Mouse (Mus musculus) forebrain, embryonic 11.5 days (tissue): Measurements from ENCODE around the gene Srrm2. TPM values are rescaled to one million over a fixed set of nuclear protein-coding genes. Genes with fewer than 3 reads are reported as not detected.

Experiments
- ATAC-seq: fragments of 200-750 bp; cut with Nextera tagmentation; replicated peaks from 2 replicates; pipeline ENCODE4 v1.8.0; 2017; ENCODE audit warnings: moderate TSS enrichment; ENCODE audit not compliant: low FRiP score
- DNase-seq: peaks from one replicate; pipeline ENCODE4 v3.0.0-alpha.2; 2017; ENCODE audit warnings: low spot score
- H3K27ac ChIP-seq: fragments of 300-500 bp; sonication (generic); 2 replicates; pipeline ENCODE4 v1.5.1; 2014; ENCODE audit warnings: low read depth, low read length
- H3K27me3 ChIP-seq: fragments of 300-500 bp; sonication (generic); 2 replicates; pipeline ENCODE4 v1.6.1; 2014; ENCODE audit warnings: mild to moderate bottlenecking, low read length, mixed read lengths; ENCODE audit not compliant: control insufficient read depth, insufficient read depth
- H3K36me3 ChIP-seq: fragments of 300-500 bp; sonication (generic); 2 replicates; pipeline ENCODE4 v1.6.1; 2014; ENCODE audit warnings: mild to moderate bottlenecking, low read length, moderate library complexity, mixed read lengths; ENCODE audit not compliant: control insufficient read depth, insufficient read depth
- H3K4me1 ChIP-seq: fragments of 300-500 bp; sonication (generic); replicated peaks from 2 replicates; pipeline ENCODE4 v1.6.1; 2014; ENCODE audit warnings: low read length, mixed read lengths; ENCODE audit not compliant: control insufficient read depth, insufficient read depth
- H3K4me2 ChIP-seq: fragments of 300-500 bp; sonication (generic); 2 replicates; pipeline ENCODE4 v1.6.1; 2014; ENCODE audit warnings: low read depth, mild to moderate bottlenecking, low read length, moderate library complexity, mixed read lengths; ENCODE audit not compliant: severe bottlenecking
- H3K4me3 ChIP-seq: fragments of 300-500 bp; sonication (generic); 2 replicates; pipeline ENCODE4 v1.5.1; 2014; ENCODE audit warnings: low read depth, low read length
- H3K9ac ChIP-seq: fragments of 300-500 bp; sonication (generic); 2 replicates; pipeline ENCODE4 v1.6.1; 2014; ENCODE audit warnings: low read length
- H3K9me3 ChIP-seq: fragments of 300-500 bp; sonication (generic); 2 replicates; pipeline ENCODE4 v1.6.1; 2016; ENCODE audit warnings: low read length, mixed read lengths; ENCODE audit not compliant: control insufficient read depth
- whole genome bisulfite sequencing: fragments of 180-500 bp; shearing (Covaris S2); extraction: QIAGEN DNeasy Blood & Tissue Kit; methylation state at CpG from one replicate; pipeline ENCODE4 v1.1.7; 2014; 5-methylcytosine and 5-hydroxymethylcytosine counted together
- polyA plus RNA-seq: library from polyadenylated mRNA; unstranded; fragments of >200 nt; fragmentation: Nextera tagmentation; extraction: Ambion mirVana; gene quantifications from 2 replicates; pipeline ENCODE4 v1.2.1, GENCODE M21; 2014

Gene Srrm2
- polyA plus RNA-seq, 1 experiment from 2014 or later = 541 TPM

DNA sequence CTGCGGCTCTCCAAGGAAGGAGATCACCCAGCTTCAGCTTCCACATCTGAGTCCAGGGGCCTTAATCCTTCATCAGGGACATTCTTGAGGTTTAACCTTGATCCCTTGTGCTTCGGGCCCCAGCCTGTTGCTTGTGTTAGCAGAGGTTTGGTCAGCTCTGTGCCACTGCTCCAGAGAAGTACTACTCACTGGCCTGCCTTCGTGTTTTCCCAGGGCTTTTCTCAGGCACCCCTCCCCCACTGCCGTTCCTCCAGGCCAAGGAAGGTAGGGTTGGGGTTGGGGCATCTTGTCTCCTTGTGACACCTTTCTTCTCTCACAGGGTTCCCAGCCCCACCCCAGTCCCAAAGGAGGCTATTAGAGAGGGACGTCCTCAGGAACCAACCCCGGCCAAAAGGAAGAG, 31.8 kb downstream of the Srrm2 start:
- ATAC-seq = no peak
- WGBS = 86% methylated on average over 6 of the region's 6 CpGs
- H3K27ac ChIP-seq = no peak overlapping the region

DNA sequence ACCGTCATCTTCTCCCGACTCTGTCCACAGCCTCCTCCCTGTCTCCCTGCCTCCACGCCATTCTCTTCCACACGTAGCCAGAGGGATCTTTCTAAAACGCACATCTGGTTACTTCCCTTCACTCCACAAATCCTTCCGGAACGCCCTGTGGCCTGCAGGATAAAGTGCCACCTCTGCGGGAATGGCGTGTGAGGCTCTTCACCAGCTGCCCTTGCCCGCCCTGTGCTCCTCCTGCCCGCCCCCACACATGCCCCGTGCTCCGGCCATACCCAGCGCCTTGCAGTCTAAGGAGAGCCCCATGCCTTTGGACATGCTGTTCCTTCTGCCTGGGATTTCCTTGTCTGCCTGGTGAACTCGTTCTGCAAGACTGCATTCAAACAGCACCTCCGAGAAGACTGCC, 32.7 kb downstream of the Srrm2 start:
- no peak overlapping the region for H3K27ac ChIP-seq
- no peak for ATAC-seq
- H3K4me2 ChIP-seq = no peak overlapping the region
- no peak overlapping the region for H3K4me3 ChIP-seq
- H3K9ac ChIP-seq = no peak overlapping the region
- peaks cover 8% of the 10 kb centered on the region; the same call in 1 of the 2 replicates for H3K4me1 ChIP-seq
- H3K36me3 ChIP-seq = peaks cover 70% of the 10 kb centered on the region
- H3K9me3 ChIP-seq = peaks cover 14% of the 10 kb centered on the region; the same call in 1 of the 2 replicates
- no peak for DNase-seq
- no peaks in the 10 kb centered on the region for H3K27me3 ChIP-seq
- WGBS = 90% methylated on average over 16 of the region's 16 CpGs

More for the DNA sequence above, 31.8 kb downstream of the Srrm2 start:
- Histone ChIP-seq H3K9ac (no peak overlapping the region), H3K4me2 (no peak overlapping the region), H3K9me3 (peaks cover 17% of the 10 kb centered on the region; the same call in 1 of the 2 replicates), H3K36me3 (peaks cover 80% of the 10 kb centered on the region), H3K4me1 (0 out of 2 replicates have a peak, but pooled peaks cover under 1% of the 10 kb centered on the region), H3K27me3 (no peaks in the 10 kb centered on the region), H3K4me3 (no peak overlapping the region)
- DNase-seq = no peak

DNA sequence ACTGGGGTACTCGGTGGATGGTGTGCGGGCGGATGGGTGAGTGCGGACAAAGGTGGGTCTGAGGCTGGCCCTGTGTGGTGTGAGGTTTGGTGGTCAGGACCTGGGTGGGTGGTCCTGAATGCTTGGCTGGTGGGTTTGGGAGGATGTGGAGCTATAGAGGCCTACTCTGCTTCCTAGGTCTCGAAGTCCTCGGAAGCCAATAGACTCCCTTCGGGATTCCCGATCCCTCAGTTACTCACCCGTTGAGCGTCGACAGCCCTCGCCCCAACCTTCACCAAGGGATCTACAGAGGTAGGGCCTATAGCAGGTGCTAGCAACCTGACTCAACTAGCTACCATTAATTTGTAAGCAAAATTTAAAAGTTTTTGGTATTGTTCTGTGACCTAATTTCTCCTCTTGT, 33.3 kb downstream of the Srrm2 start:
- DNase-seq (no peak), ATAC-seq (peak; percentile 31; the same call in 1 of the 2 replicates)
- no peaks in the 10 kb centered on the region for H3K27me3 ChIP-seq
- peaks cover 64% of the 10 kb centered on the region for H3K36me3 ChIP-seq
- H3K9ac ChIP-seq = no peak overlapping the region
- peaks cover 8% of the 10 kb centered on the region; the same call in 1 of the 2 replicates for H3K4me1 ChIP-seq
- H3K9me3 ChIP-seq = peaks cover 8% of the 10 kb centered on the region; the same call in 1 of the 2 replicates
- no peak overlapping the region for H3K4me3 ChIP-seq
- 95% methylated on average over 12 of the region's 12 CpGs for WGBS
- no peak overlapping the region for H3K4me2 ChIP-seq
- no peak overlapping the region for H3K27ac ChIP-seq

DNA sequence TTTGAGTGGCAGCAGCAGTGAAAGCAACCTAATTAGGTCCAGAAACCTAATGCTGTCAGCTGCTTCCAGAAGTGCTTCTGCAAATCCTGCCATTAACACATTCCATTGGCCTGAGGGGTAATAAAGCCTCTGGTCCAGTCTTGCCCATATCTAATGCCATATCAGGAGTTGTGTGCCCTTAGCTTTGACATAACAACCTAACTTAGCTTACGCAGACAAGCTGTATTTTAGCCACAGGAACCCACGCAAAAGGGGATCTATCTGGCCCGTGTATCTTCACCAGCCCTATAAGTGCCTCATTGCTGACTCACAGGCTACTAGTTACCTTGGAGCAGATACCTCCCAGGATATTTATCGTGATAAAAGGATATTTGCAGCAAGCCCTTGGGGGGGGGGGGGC, 35.3 kb downstream of the Srrm2 start:
- Histone ChIP-seq H3K9ac (no peak overlapping the region), H3K27me3 (no peaks in the 10 kb centered on the region), H3K4me3 (no peak overlapping the region), H3K36me3 (peaks cover 45% of the 10 kb centered on the region), H3K9me3 (no peaks in the 10 kb centered on the region), H3K27ac (no peak overlapping the region), H3K4me2 (no peak overlapping the region), H3K4me1 (peaks cover 8% of the 10 kb centered on the region; the same call in 1 of the 2 replicates)
- DNase-seq (no peak), ATAC-seq (no peak)
- 89% methylated on average over 4 of the region's 4 CpGs for WGBS

DNA sequence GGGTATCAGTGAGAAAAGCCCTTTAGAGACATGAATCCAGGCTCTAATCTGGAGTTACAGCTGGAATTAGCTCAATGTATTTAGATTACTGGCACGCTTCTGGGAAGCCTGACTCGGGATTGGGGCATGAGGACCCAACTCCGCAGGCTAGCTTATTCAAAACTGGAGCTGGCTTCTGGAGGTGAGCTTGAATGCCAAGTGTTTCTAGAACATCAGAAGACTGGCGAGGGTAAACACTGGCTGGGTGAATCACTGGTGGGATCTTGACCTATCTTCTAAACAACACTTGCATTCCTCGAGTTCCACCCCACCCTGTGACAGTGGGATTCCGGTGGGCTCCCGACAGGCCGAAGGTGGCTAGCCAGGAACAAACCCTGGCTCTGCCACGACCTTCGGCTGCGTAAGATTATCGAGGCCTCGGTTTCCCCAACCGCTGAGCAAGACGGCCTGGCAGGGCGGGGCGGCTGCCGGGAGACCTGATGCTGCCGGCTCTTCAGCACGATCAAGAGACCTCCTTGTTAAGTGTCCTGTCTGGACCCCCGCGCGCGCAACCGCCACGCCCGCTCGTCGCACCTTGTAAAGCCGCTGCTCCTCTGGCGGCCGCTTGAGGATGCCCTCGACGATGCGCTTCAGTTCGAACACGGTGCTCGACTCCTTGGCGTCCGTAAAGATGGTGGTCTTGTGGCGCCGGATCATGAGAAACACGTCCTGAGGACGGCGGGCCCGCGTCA, 38.1 kb downstream of the Srrm2 start:
- under 1% methylated on average over 47 of the region's 47 CpGs for WGBS
- peaks cover 25% of the 10 kb centered on the region; the same call in 1 of the 2 replicates for H3K36me3 ChIP-seq
- no peaks in the 10 kb centered on the region for H3K9me3 ChIP-seq
- peaks cover 8% of the 10 kb centered on the region; the same call in 1 of the 2 replicates for H3K4me1 ChIP-seq
- DNase-seq = peak; percentile 84
- H3K27ac ChIP-seq = peak overlapping the region; percentile 8
- no peaks in the 10 kb centered on the region; the same call in 1 of the 2 replicates for H3K27me3 ChIP-seq
- peak overlapping the region; percentile 45 for H3K4me3 ChIP-seq
- H3K9ac ChIP-seq = peak overlapping the region; percentile 67
- H3K4me2 ChIP-seq = peak overlapping the region; percentile 65
- peak; percentile 81 for ATAC-seq

DNA sequence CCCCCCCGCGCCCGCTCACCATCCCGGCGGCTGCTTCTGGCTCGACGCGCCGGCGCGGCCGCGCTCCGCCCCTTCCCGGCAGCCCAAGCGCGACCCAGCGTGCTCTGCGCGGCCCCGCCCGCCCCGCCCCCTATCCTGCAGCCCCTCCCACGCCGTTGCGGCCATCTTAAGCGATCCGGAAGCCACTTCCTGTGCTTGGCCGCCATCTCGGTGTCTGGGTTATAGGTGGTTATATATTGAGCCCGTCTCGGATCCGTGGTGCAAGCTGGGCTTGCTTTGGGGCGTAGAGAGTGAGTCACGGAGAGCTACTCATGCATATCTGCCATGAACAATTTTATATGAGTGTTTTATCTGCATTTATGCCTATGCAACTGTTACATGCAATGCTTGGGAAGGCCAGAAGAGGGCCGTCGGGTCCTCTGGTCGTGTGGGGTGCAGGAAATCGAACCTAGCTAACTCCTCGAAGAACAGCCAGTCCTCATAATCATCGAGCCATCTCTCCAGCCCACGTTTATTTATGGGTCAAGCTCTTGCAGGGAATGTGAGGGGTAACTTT, 38.8 kb downstream of the Srrm2 start, which contains the start of gene Elob:
Elob (minus strand) TSS at position 73 of the 556 bp plus-strand sequence.
- Histone ChIP-seq H3K4me1 (peaks cover 8% of the 10 kb centered on the region; the same call in 1 of the 2 replicates), H3K4me3 (peak within 1 kb of the TSS; percentile 45), H3K9me3 (no peaks in the 10 kb centered on the region), H3K4me2 (peak within 1 kb of the TSS; percentile 65), H3K36me3 (peaks cover 20% of the 10 kb centered on the region; the same call in 1 of the 2 replicates), H3K27me3 (no peaks in the 10 kb centered on the region; the same call in 1 of the 2 replicates), H3K27ac (peak within 1 kb of the TSS; percentile 85), H3K9ac (peak within 1 kb of the TSS; percentile 67)
- DNase-seq (peak; percentile 95), ATAC-seq (peak; percentile 93)
- 1% methylated on average over 40 of the region's 42 CpGs for WGBS

DNA sequence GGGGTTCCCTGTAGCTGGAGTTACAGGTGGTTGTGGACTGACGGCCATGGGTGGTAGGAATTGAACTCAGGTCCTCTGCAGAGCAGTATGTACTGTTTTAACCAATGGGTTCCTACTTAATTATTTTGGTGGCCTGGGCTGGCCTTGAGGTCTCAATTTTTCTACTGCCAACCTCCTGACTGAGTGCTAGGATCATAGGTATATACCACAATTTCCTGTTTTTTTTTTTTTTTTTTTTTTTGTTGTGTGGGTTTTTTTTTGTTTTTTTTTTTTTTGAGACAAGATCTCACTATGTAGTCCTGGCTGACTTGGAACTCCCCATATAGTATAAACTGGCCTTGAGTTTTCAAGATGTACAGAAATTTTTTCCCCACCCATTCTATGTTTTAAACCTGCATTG, 40.9 kb downstream of the Srrm2 start:
- H3K27me3 ChIP-seq = no peaks in the 10 kb centered on the region; the same call in 1 of the 2 replicates
- whole genome bisulfite sequencing = 93% methylated on average over 1 of the region's 1 CpGs
- H3K4me1 ChIP-seq = peaks cover 8% of the 10 kb centered on the region; the same call in 1 of the 2 replicates
- H3K9ac ChIP-seq = no peak overlapping the region
- DNase-seq (no peak), ATAC-seq (no peak)
- no peaks in the 10 kb centered on the region for H3K9me3 ChIP-seq
- H3K36me3 ChIP-seq = peaks cover 3% of the 10 kb centered on the region; the same call in 1 of the 2 replicates
- no peak overlapping the region for H3K4me2 ChIP-seq
- H3K27ac ChIP-seq = no peak overlapping the region
- H3K4me3 ChIP-seq = no peak overlapping the region

DNA sequence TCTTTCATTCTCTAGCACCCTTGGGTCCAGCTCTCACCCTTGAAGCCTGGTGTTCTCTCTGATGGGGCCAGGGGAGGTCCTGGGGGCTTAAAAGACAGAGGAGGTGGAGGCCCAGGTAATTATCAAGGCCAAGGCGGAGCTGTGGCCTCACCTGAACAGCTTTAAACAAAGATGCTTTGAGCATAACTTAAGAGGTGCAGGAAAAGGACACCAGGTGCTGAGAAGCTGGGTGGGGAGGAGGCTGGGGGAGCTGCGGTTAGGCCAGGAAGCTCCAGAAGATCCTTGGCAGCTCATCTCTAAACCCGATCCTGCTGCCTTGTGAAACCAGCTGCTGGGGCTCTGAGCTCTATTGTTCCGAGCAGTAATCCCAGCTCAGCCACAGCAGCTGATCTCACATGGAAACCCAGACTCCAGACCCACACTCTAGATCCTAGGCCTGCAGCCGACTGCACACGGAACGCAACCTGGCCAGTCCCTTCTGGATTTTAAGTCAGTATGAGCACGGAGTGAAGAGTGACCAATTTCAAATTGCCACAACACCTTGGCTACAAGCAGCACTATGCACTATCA, 45.8 kb downstream of the Srrm2 start, which contains the start of gene Prss33:
Prss33 (minus strand) TSS at position 51 of the 570 bp plus-strand sequence.
- DNase-seq (no peak), ATAC-seq (no peak)
- no peaks in the 10 kb centered on the region; the same call in 1 of the 2 replicates for H3K27me3 ChIP-seq
- no peak within 1 kb of the TSS for H3K4me2 ChIP-seq
- no peak within 1 kb of the TSS for H3K4me3 ChIP-seq
- H3K9ac ChIP-seq = no peak within 1 kb of the TSS
- H3K9me3 ChIP-seq = no peaks in the 10 kb centered on the region
- H3K4me1 ChIP-seq = no peaks in the 10 kb centered on the region
- 49% methylated on average over 8 of the region's 8 CpGs for WGBS
- H3K27ac ChIP-seq = no peak within 1 kb of the TSS
- no peaks in the 10 kb centered on the region for H3K36me3 ChIP-seq
